Mouse (Mus musculus) embryonic facial prominence, embryonic 14.5 days (tissue): ENCODE data around the gene Cyp27b1. TPM values are rescaled to one million over a fixed set of nuclear protein-coding genes. Genes with fewer than 3 reads are reported as not detected.

Source experiments
- ATAC-seq: fragments of 200-750 bp; cut with Nextera tagmentation; 2 replicates; pipeline ENCODE4 v1.8.0; 2017; ENCODE audit warnings: low read depth, moderate number of reproducible peaks, moderate TSS enrichment
- DNase-seq: peaks from one replicate; pipeline ENCODE4 v3.0.0-alpha.2; 2015; ENCODE audit warnings: low spot score
- H3K27ac ChIP-seq: fragments of 300-500 bp; sonication (generic); replicated peaks from 2 replicates; pipeline ENCODE4 v1.5.1; 2014; ENCODE audit warnings: low read depth, mild to moderate bottlenecking, low read length, moderate library complexity
- H3K27me3 ChIP-seq: fragments of 300-500 bp; sonication (generic); replicated peaks from 2 replicates; pipeline ENCODE4 v1.6.1; 2014; ENCODE audit warnings: low read length; ENCODE audit not compliant: control insufficient read depth, insufficient read depth
- H3K36me3 ChIP-seq: fragments of 300-500 bp; sonication (generic); 2 replicates; pipeline ENCODE4 v1.6.1; 2014; ENCODE audit warnings: low read length, mixed read lengths; ENCODE audit not compliant: control insufficient read depth, insufficient read depth
- H3K4me1 ChIP-seq: fragments of 300-500 bp; sonication (generic); 2 replicates; pipeline ENCODE4 v1.6.1; 2014; ENCODE audit warnings: antibody characterized with exemption, low read length; ENCODE audit not compliant: control insufficient read depth, insufficient read depth
- H3K4me2 ChIP-seq: fragments of 300-500 bp; sonication (generic); 2 replicates; pipeline ENCODE4 v1.6.1; 2014; ENCODE audit warnings: low read depth, mild to moderate bottlenecking, low read length, moderate library complexity, mixed read lengths
- H3K4me3 ChIP-seq: fragments of 300-500 bp; sonication (generic); 2 replicates; pipeline ENCODE4 v1.5.1; 2014; ENCODE audit warnings: low read depth, mild to moderate bottlenecking, low read length
- H3K9ac ChIP-seq: fragments of 300-500 bp; sonication (generic); 2 replicates; pipeline ENCODE4 v1.6.1; 2014; ENCODE audit warnings: low read depth, mild to moderate bottlenecking, low read length, moderate library complexity, mixed read lengths
- H3K9me3 ChIP-seq: fragments of 300-500 bp; sonication (generic); 2 replicates; pipeline ENCODE4 v1.6.1; 2016; ENCODE audit warnings: low read length; ENCODE audit not compliant: control insufficient read depth
- WGBS: fragments of 180-500 bp; shearing (Covaris S2); extraction: QIAGEN DNeasy Blood & Tissue Kit; methylation state at CpG from one replicate; pipeline ENCODE4 v1.1.7; 2014; 5-methylcytosine and 5-hydroxymethylcytosine counted together
- polyA plus RNA-seq: library from polyadenylated mRNA; unstranded; fragments of >200 nt; fragmentation: Nextera tagmentation; extraction: Ambion mirVana; gene quantifications from 2 replicates; pipeline ENCODE4 v1.2.1, GENCODE M21; 2014

Cyp27b1 gene
- 0.13 and 0.29 TPM in 2 replicates for polyA plus RNA-seq

DNA sequence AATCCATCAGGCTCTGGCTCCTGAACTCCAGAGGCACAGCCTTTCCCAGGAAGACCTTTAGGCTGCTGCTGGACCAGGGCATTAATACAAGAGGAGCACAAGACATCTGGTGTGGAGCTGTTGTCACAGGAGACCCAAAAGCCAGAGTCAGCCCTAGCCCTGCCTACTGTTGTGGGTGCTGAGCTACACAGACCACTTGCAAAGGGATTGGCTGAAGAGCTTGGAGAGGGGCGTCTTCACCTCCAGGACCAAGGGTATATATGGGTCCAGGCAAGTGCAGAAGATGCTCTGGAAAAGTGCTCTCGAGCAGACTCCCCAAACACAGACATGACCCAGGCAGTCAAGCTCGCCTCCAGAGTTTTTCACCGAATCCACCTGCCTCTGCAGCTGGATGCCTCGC, at the start of gene Cyp27b1:
Cyp27b1 (plus strand) TSS at position 297 of the 400 bp plus-strand sequence.
- Histone ChIP-seq H3K4me3 (peak within 1 kb of the TSS; percentile 15), H3K9me3 (no peaks in the 10 kb centered on the region), H3K36me3 (peaks cover 6% of the 10 kb centered on the region; the same call in 1 of the 2 replicates), H3K27ac (no peak within 1 kb of the TSS), H3K4me2 (peak within 1 kb of the TSS; percentile 28), H3K27me3 (peaks cover 50% of the 10 kb centered on the region), H3K9ac (no peak within 1 kb of the TSS), H3K4me1 (peaks cover 1% of the 10 kb centered on the region; the same call in 1 of the 2 replicates)
- DNase-seq (no peak), ATAC-seq (no peak)
- 17% methylated on average over 5 of the region's 5 CpGs for WGBS

DNA sequence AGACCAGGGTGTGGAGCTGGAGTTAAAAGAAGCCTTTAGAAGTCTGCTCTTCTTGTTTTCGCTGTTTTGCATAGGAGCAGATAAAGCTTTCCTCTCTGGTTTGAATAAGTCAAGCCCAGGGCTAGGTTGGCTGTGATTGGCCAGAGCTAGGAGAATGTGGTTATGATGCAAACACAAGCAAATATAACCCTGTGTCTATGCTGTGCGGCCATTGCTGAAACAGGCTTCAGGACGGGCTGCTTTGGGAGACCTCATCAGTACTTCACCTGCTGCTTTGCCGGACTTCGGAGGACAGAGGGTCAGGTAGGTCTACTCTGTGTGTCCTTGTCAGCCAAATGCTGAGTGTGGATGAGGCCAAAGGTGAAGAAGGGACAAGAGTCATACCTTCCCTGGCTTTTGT, 47.5 kb upstream of the Cyp27b1 start, which contains the start of gene Avil:
Avil (plus strand) TSS at position 181 of the 400 bp plus-strand sequence.
- H3K9ac ChIP-seq, result no peak within 1 kb of the TSS
- no peak within 1 kb of the TSS for H3K4me3 ChIP-seq
- DNase-seq (no peak), ATAC-seq (peak; percentile 8; the same call in 1 of the 2 replicates)
- H3K27me3 ChIP-seq, result no peaks in the 10 kb centered on the region
- H3K9me3 ChIP-seq, result no peaks in the 10 kb centered on the region
- H3K4me2 ChIP-seq, result no peak within 1 kb of the TSS
- H3K27ac ChIP-seq, result peak within 1 kb of the TSS; percentile 28; the same call in 1 of the 2 replicates
- WGBS, result 94% methylated on average over 5 of the region's 5 CpGs
- peaks cover 46% of the 10 kb centered on the region for H3K36me3 ChIP-seq
- no peaks in the 10 kb centered on the region for H3K4me1 ChIP-seq

DNA sequence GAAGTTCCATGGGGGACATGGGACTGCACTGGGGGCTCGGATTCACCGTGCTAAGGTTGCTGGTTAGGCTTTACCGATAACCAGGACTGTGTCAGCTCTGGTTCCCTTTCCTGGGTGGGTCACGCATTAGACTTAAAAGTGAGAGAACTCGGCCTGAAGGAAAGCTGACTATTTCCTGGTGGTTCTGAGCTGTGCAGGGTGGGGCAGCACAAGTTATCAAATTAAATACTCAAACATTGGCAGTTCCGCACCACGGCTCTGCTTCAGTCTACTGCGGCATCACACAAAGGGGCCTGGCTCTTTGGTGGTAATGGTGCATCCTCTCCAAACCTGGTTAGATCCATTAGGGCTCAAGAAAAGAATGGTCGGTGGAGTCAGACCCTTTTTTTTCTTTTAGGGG, 46.8 kb upstream of the Cyp27b1 start:
- ATAC-seq, result no peak
- H3K27me3 ChIP-seq, result no peaks in the 10 kb centered on the region
- no peak overlapping the region for H3K9ac ChIP-seq
- no peaks in the 10 kb centered on the region for H3K9me3 ChIP-seq
- no peak overlapping the region for H3K4me3 ChIP-seq
- H3K4me1 ChIP-seq, result no peaks in the 10 kb centered on the region
- H3K36me3 ChIP-seq, result peaks cover 38% of the 10 kb centered on the region
- DNase-seq, result no peak
- no peak overlapping the region for H3K4me2 ChIP-seq
- 72% methylated on average over 9 of the region's 9 CpGs for WGBS
- H3K27ac ChIP-seq, result 0 out of 2 replicates have a peak overlapping the region, but pooled peaks have one; percentile 28

DNA sequence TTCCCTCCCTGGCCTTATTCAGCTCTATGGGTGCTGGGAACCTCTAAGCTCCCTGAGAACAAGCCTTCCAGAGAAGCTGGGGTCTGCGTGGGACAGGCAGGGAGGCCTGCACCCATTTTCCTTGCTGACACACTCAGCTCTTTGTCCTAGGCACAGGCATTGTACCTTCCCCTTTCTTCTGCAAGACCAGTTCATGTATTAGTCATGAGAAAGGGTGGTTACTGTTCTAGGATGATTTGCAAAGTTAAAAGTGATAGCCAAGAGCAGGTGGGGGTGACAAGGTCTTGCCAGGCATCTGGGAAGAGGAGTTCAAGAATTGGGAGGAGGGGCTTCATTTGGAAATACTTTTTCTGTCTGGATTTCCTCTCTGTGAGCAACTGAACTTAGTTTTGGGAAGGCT, 46.0 kb upstream of the Cyp27b1 start:
- Histone ChIP-seq H3K27ac (no peak overlapping the region), H3K27me3 (no peaks in the 10 kb centered on the region), H3K9me3 (no peaks in the 10 kb centered on the region), H3K4me2 (no peak overlapping the region), H3K36me3 (peaks cover 38% of the 10 kb centered on the region), H3K4me1 (no peaks in the 10 kb centered on the region), H3K9ac (no peak overlapping the region), H3K4me3 (no peak overlapping the region)
- WGBS, result 83% methylated on average over 1 of the region's 1 CpGs
- ATAC-seq (no peak), DNase-seq (no peak)

DNA sequence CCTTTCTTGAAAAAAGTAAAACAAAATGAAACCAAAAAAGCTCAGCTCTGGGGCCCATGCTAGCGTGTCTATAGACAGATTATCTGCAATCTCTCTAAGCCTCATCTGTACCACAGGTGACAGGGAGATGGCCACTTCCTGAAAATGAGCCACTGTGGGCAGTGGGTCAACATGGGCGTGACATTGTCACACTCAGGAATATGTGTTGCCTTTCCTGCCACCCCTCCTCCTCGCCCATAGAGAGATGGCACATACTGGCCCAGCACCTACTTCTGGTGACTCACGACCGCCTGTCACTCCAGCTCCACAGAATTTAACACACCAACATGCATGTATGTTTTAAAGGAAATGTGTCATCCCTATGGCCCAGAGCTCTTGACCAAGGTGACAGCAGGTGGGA, 45.3 kb upstream of the Cyp27b1 start:
- H3K9me3 ChIP-seq, result no peaks in the 10 kb centered on the region

DNA sequence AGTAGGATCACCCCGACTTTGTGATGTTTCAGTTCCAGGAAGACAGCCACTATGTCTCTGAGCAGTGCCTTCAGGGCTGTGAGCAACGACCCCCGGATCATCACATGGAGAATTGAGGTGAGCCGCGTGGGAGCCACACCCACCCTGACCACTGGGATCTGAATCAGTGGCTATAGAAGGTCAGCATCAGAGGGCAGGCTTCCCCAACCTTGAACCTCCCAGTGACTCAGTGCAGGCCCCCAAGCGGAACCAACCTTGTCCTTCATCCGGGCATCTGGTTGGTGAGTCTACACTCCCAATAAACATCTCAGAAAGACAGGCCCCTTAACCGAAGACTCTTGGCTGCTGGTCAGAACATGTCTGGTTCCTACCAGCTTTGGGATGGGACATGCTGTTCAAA, 44.7 kb upstream of the Cyp27b1 start:
- Histone ChIP-seq H3K27me3 (no peaks in the 10 kb centered on the region), H3K9ac (no peak overlapping the region), H3K27ac (no peak overlapping the region), H3K4me2 (no peak overlapping the region), H3K36me3 (peaks cover 25% of the 10 kb centered on the region), H3K9me3 (no peaks in the 10 kb centered on the region), H3K4me3 (no peak overlapping the region), H3K4me1 (no peaks in the 10 kb centered on the region)
- DNase-seq (no peak), ATAC-seq (no peak)
- WGBS, result 82% methylated on average over 8 of the region's 8 CpGs

More for the DNA sequence above, 45.3 kb upstream of the Cyp27b1 start:
- no peak for DNase-seq
- peaks cover 31% of the 10 kb centered on the region for H3K36me3 ChIP-seq
- no peak overlapping the region for H3K9ac ChIP-seq
- 82% methylated on average over 5 of the region's 5 CpGs for WGBS
- ATAC-seq, result no peak
- no peaks in the 10 kb centered on the region for H3K27me3 ChIP-seq
- H3K4me3 ChIP-seq, result no peak overlapping the region
- H3K27ac ChIP-seq, result no peak overlapping the region
- no peaks in the 10 kb centered on the region for H3K4me1 ChIP-seq
- H3K4me2 ChIP-seq, result no peak overlapping the region

DNA sequence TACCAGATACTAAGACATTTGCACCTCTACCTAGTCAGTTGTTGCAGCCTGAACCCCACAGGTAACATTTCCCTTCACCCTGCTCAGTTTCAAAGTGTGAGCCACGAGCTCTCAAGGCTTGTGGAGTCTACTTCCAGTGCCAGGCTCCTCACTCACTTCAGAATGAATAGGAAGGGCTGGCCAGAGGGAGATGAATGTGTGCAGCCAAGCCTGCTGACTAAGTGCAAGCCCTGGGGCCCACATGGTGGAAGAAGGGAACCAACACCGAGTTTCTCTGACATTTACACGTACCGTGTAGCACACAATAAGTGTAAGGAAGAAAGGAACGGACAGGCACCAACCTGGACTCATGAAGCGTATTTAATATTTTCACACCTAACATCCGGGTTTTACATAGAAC, 44.2 kb upstream of the Cyp27b1 start:
- Histone ChIP-seq H3K27ac (no peak overlapping the region), H3K9ac (no peak overlapping the region), H3K36me3 (peaks cover 20% of the 10 kb centered on the region), H3K27me3 (no peaks in the 10 kb centered on the region), H3K4me2 (no peak overlapping the region), H3K4me3 (no peak overlapping the region), H3K9me3 (no peaks in the 10 kb centered on the region), H3K4me1 (no peaks in the 10 kb centered on the region)
- DNase-seq (no peak), ATAC-seq (no peak)
- 81% methylated on average over 7 of the region's 7 CpGs for WGBS

DNA sequence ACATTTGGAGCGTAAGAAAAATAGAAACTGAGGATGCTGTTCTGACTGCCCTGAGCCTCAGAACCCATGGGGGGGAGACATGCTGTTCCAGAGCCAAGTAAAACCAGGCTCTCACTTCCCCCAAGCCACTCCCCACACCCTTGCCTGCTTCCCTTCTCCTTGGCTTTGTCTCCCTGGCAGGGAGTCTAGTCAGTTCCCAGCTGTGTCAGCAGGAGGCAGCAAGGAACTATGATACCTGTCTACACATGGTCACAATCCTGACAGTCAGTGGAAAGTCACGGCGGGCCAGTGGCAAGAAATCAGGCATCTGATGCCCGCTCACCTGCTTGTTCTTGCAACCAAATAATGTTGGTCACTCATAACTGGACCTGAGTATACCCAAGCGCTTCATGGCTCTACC, 31.6 kb upstream of the Cyp27b1 start:
- Histone ChIP-seq H3K27ac (no peak overlapping the region; the same call in 1 of the 2 replicates), H3K36me3 (no peaks in the 10 kb centered on the region), H3K4me3 (no peak overlapping the region), H3K27me3 (no peaks in the 10 kb centered on the region), H3K4me2 (no peak overlapping the region), H3K9me3 (no peaks in the 10 kb centered on the region), H3K4me1 (no peaks in the 10 kb centered on the region), H3K9ac (0 out of 2 replicates have a peak overlapping the region, but pooled peaks have one; percentile 6)
- peak; percentile 45 for DNase-seq
- 53% methylated on average over 5 of the region's 5 CpGs for WGBS
- ATAC-seq, result peak; percentile 17; the same call in 1 of the 2 replicates

DNA sequence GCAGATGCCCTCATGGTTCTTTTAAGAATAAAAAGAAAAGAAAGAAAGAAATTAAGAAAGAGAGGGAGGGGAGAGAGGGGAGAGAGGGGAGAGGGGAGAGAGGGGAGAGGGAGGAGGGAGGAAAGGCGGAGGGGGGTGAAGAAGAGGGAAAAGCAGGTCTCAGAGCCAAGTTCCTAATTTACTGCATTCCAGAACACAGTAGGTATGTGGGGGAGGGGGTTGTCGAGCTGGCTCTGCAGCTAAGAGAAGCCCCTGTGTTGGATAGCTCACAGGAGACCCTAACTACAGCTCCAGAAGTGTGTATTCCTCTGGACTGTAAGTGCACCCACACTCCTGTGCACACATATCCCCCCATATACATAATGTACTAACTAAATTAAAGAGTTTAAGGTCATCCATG, 31.0 kb upstream of the Cyp27b1 start:
- DNase-seq (peak; percentile 44), ATAC-seq (peak; percentile 48; the same call in 1 of the 2 replicates)
- Histone ChIP-seq H3K4me2 (no peak overlapping the region), H3K27ac (no peak overlapping the region; the same call in 1 of the 2 replicates), H3K36me3 (0 out of 2 replicates have a peak, but pooled peaks cover 4% of the 10 kb centered on the region), H3K27me3 (no peaks in the 10 kb centered on the region), H3K4me1 (no peaks in the 10 kb centered on the region), H3K9ac (no peak overlapping the region), H3K4me3 (no peak overlapping the region), H3K9me3 (no peaks in the 10 kb centered on the region)
- 24% methylated on average over 2 of the region's 2 CpGs for WGBS
